Mouse (Mus musculus): ENCODE results near the gene Fam161a.

- TF ChIP-seq CTCF (IDR thresholded peaks at IDR 0.05; ENCODE audit: low read depth, low read length) (no peak), GATA2 (IDR thresholded peaks at IDR 0.05; ENCODE audit: borderline replicate concordance, low read depth, low read length) (no peak)
Observed at GRCm38 (mm10) chr11:23005276-23005675, 2.1 kb upstream of the Fam161a start.

All from G1E (cell line).